Mouse (Mus musculus): ENCODE measurements around the gene Trim15. TPM values are rescaled to one million over a fixed set of nuclear protein-coding genes. Genes with fewer than 3 reads are reported as not detected.

The Trim15 gene
- polyA plus RNA-seq (2015; fragmentation: Nextera tagmentation; extraction: Ambion mirVana) = 0.14 TPM in 1 of 2 replicates, not detected in the other

DNA sequence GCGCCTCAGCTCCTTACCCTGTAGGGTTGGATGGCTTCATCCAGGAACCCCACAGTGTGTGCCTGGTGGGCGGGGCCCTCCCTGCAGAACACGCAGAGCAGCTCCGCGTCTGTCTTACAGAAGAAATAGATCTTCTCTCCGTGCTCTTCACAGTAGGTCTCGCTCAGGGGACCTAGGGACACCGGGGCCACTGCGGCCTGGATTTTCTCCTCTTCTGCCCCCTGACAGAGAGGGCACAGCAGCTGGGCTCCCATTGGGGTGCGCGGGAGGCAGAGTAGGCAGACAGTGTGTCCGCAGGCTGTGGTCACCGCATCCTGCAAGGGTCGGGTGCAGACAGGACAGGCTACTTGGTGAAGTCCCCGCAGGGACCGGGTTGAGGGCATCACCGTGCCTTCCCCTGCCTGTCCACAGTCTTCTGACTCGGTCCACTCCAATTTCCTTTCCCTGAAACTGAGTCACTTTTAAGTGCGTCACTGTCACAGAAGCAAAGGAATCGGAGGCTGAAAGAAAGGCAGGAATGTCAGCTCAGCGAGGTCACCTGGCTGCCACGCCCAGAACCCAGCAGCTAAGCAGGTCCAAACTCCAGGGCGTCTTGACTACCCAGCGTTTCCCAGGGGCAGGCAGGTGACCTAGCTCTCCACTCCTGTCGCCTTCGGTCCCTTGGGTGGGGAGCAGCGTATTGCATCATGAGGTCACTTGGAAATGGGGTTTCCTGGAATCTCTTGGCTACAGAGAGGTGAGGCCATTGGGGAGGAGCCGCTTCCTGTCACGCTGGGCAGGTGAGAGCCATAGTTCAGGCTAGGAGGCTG, at the start of gene Trim15:
Gene Trim15, minus strand, starts transcription at position 492 of the 809 bp plus-strand sequence.
- no peaks in the 10 kb centered on the region for H3K9me3 ChIP-seq (ENCODE audit: control insufficient read depth, low read length)
- no peak; the same call in 1 of the 2 replicates for ATAC-seq (ENCODE audit: low read depth)
- 0 out of 2 replicates have a peak, but pooled peaks cover 2% of the 10 kb centered on the region for H3K4me1 ChIP-seq (replicated peaks; ENCODE audit: control insufficient read depth, insufficient read depth, low read length)
- no peaks in the 10 kb centered on the region for H3K36me3 ChIP-seq (ENCODE audit: control insufficient read depth, insufficient read depth, low read length)
- 8% methylated on average over 29 of the region's 29 CpGs for WGBS
- peak within 1 kb of the TSS; percentile 43 for H3K4me2 ChIP-seq (ENCODE audit: low read depth, low read length)
- H3K9ac ChIP-seq (ENCODE audit: low read length) = no peak within 1 kb of the TSS
- H3K4me3 ChIP-seq (ENCODE audit: low read length) = peak within 1 kb of the TSS; percentile 9
- H3K27ac ChIP-seq (ENCODE audit: low read length) = no peak within 1 kb of the TSS
- peaks cover 26% of the 10 kb centered on the region for H3K27me3 ChIP-seq (ENCODE audit: control insufficient read depth, insufficient read depth, low read depth, low read length)

DNA sequence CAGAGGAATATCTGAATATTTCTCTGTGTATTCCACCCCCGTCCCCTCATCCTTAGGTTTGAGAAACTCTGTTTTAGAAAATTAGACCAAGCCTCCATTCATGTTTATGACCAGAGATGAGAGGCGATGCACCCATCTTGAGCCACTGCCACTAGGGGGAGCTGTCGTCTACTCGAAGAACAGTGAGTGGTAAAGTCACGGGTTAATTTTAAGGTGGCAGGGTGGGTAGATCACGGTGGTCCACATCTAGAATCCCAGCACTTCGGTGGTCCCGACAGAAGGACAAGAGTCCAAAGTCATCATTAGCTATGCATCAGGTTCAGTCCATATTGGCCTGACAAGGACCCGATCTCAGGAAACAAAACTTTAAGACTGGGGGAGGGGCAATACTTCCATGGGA, 48.1 kb upstream of the Trim15 start:
- Histone ChIP-seq H3K4me3 (ENCODE audit: low read length) (no peak overlapping the region), H3K36me3 (ENCODE audit: control insufficient read depth, insufficient read depth, low read length) (no peaks in the 10 kb centered on the region), H3K27me3 (ENCODE audit: control insufficient read depth, insufficient read depth, low read depth, low read length) (no peaks in the 10 kb centered on the region; the same call in 1 of the 2 replicates), H3K9me3 (ENCODE audit: control insufficient read depth, low read length) (no peaks in the 10 kb centered on the region), H3K4me1 (replicated peaks; ENCODE audit: control insufficient read depth, insufficient read depth, low read length) (no peaks in the 10 kb centered on the region), H3K27ac (ENCODE audit: low read length) (no peak overlapping the region), H3K4me2 (ENCODE audit: low read depth, low read length) (no peak overlapping the region), H3K9ac (ENCODE audit: low read length) (no peak overlapping the region)
- ATAC-seq (ENCODE audit: low read depth) = 0 out of 2 replicates have a peak, but pooled peaks have one; percentile 26
- 13% methylated on average over 9 of the region's 9 CpGs for WGBS

DNA sequence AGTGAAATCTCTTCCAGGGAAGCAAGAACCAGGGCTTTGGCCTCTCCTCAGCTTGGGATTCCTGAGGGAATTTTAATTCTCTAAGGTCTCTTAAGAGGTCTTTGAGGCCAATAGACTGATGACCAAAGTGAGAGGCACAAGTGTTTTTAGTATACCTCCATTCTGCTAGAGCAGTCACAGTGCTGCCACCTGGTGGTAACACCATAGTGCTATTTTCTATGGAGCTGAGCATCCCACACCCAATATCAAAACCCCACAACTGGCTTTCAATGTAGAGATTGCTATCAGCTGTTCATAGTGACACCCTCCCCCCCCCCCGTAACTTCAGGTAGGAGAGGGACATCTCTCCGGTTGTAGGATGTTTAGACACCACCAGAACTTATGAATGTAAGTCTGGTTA, 47.1 kb upstream of the Trim15 start:
- Histone ChIP-seq H3K4me2 (ENCODE audit: low read depth, low read length) (no peak overlapping the region), H3K4me1 (replicated peaks; ENCODE audit: control insufficient read depth, insufficient read depth, low read length) (no peaks in the 10 kb centered on the region), H3K36me3 (ENCODE audit: control insufficient read depth, insufficient read depth, low read length) (no peaks in the 10 kb centered on the region), H3K27me3 (ENCODE audit: control insufficient read depth, insufficient read depth, low read depth, low read length) (no peaks in the 10 kb centered on the region; the same call in none of the 2 replicates), H3K9ac (ENCODE audit: low read length) (no peak overlapping the region), H3K4me3 (ENCODE audit: low read length) (no peak overlapping the region), H3K9me3 (ENCODE audit: control insufficient read depth, low read length) (no peaks in the 10 kb centered on the region), H3K27ac (ENCODE audit: low read length) (no peak overlapping the region)
- 15% methylated on average over 2 of the region's 2 CpGs for WGBS
- no peak for ATAC-seq (ENCODE audit: low read depth)

DNA sequence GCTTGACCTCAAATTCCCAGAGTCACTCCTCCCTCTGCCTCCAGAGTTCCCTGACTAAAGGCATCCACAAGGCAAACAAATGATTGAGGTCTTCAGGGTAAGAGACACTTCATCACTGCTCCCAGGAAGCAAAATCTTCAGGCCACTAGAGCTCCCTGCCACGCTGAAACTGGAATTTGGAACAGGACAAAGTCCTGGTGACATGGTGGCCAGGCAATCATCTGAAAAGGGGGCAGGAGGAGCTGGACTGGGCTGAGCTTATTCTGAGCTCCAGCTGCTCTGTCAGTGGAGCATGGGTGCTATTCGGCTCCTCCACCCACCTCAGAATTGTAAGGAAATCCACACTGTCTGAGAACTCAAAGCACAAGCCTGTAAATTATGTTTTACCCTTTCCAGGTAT, 45.0 kb upstream of the Trim15 start:
- H3K27me3 ChIP-seq (ENCODE audit: control insufficient read depth, insufficient read depth, low read depth, low read length) = no peaks in the 10 kb centered on the region; the same call in none of the 2 replicates
- 57% methylated on average over 2 of the region's 2 CpGs for WGBS
- ATAC-seq (ENCODE audit: low read depth) = no peak
- no peaks in the 10 kb centered on the region for H3K4me1 ChIP-seq (replicated peaks; ENCODE audit: control insufficient read depth, insufficient read depth, low read length)
- H3K9me3 ChIP-seq (ENCODE audit: control insufficient read depth, low read length) = no peaks in the 10 kb centered on the region
- no peak overlapping the region for H3K4me2 ChIP-seq (ENCODE audit: low read depth, low read length)
- H3K4me3 ChIP-seq (ENCODE audit: low read length) = no peak overlapping the region
- H3K36me3 ChIP-seq (ENCODE audit: control insufficient read depth, insufficient read depth, low read length) = no peaks in the 10 kb centered on the region
- H3K27ac ChIP-seq (ENCODE audit: low read length) = no peak overlapping the region
- H3K9ac ChIP-seq (ENCODE audit: low read length) = no peak overlapping the region

DNA sequence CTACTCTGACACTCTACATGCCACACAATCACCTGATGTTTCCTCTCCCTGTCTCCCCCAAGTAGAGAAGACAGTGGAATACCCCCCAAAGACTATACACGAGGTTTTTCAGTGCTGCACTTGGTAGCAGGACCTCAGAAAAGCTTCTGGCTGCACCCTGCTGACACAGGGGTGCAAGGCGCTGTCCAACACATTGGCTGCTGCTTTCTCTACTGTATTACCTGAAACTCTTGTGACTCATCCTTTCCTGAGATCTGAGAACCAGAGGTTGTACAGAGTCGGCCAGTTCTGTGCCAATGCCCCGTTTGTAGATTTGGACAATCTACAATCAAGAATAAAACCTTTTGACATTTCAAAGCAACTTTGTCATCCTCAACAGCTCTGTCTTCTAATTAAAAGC, 42.8 kb upstream of the Trim15 start:
- Histone ChIP-seq H3K36me3 (ENCODE audit: control insufficient read depth, insufficient read depth, low read length) (no peaks in the 10 kb centered on the region), H3K27me3 (ENCODE audit: control insufficient read depth, insufficient read depth, low read depth, low read length) (no peaks in the 10 kb centered on the region; the same call in 1 of the 2 replicates), H3K9ac (ENCODE audit: low read length) (no peak overlapping the region), H3K9me3 (ENCODE audit: control insufficient read depth, low read length) (no peaks in the 10 kb centered on the region), H3K27ac (ENCODE audit: low read length) (no peak overlapping the region), H3K4me2 (ENCODE audit: low read depth, low read length) (no peak overlapping the region), H3K4me3 (ENCODE audit: low read length) (no peak overlapping the region), H3K4me1 (replicated peaks; ENCODE audit: control insufficient read depth, insufficient read depth, low read length) (no peaks in the 10 kb centered on the region)
- no peak for ATAC-seq (ENCODE audit: low read depth)
- WGBS = 46% methylated on average over 4 of the region's 4 CpGs

DNA sequence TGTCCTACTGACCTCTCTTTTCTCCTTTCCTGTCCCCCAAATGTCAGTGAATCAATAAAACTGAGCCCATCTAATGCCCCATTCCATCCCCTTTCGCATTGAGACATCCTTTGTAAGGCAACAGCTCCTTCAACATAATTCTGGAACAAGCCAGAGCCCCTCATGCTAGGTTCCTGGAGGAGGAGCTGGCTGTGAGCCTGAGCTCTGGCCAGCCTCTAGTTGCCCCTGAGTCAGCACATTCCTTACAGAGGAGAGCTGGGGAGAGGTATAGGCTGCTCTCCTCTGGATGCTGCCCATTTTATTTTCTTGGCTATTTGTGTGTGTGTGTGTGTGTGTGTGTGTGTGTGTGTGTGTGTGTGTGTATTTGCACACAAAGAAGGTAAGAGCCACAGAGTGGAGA, 41.2 kb upstream of the Trim15 start:
- peak; percentile 66; the same call in 1 of the 2 replicates for ATAC-seq (ENCODE audit: low read depth)
- Histone ChIP-seq H3K4me2 (ENCODE audit: low read depth, low read length) (no peak overlapping the region), H3K4me3 (ENCODE audit: low read length) (no peak overlapping the region), H3K9ac (ENCODE audit: low read length) (no peak overlapping the region), H3K27ac (ENCODE audit: low read length) (no peak overlapping the region), H3K27me3 (ENCODE audit: control insufficient read depth, insufficient read depth, low read depth, low read length) (no peaks in the 10 kb centered on the region; the same call in 1 of the 2 replicates), H3K4me1 (replicated peaks; ENCODE audit: control insufficient read depth, insufficient read depth, low read length) (no peaks in the 10 kb centered on the region), H3K9me3 (ENCODE audit: control insufficient read depth, low read length) (no peaks in the 10 kb centered on the region), H3K36me3 (ENCODE audit: control insufficient read depth, insufficient read depth, low read length) (no peaks in the 10 kb centered on the region)
- 50% methylated on average over 1 of the region's 1 CpGs for WGBS

DNA sequence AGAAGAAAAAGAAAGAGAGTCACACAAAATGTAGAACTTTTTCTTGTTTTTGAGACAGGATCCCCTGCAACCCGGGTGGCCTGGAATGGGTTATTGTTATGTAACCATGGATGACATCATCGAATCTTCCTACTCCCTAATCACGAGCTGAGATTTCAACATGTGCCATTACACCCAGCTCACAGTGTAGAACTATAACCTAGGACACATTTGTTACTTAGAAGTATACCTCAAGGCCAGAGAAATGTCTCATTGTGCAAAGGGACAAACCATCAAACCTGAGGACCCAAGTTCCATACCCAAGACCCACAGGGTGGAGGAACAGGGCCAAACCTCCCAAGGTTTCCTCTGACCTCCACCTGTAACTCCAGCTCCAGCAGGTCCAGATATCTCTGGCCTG, 36.6 kb upstream of the Trim15 start:
- Histone ChIP-seq H3K9me3 (ENCODE audit: control insufficient read depth, low read length) (no peaks in the 10 kb centered on the region), H3K27ac (ENCODE audit: low read length) (no peak overlapping the region), H3K4me1 (replicated peaks; ENCODE audit: control insufficient read depth, insufficient read depth, low read length) (no peaks in the 10 kb centered on the region), H3K27me3 (ENCODE audit: control insufficient read depth, insufficient read depth, low read depth, low read length) (no peaks in the 10 kb centered on the region), H3K4me3 (ENCODE audit: low read length) (no peak overlapping the region), H3K9ac (ENCODE audit: low read length) (no peak overlapping the region), H3K36me3 (ENCODE audit: control insufficient read depth, insufficient read depth, low read length) (no peaks in the 10 kb centered on the region), H3K4me2 (ENCODE audit: low read depth, low read length) (no peak overlapping the region)
- WGBS = 58% methylated on average over 3 of the region's 3 CpGs
- ATAC-seq (ENCODE audit: low read depth) = no peak

DNA sequence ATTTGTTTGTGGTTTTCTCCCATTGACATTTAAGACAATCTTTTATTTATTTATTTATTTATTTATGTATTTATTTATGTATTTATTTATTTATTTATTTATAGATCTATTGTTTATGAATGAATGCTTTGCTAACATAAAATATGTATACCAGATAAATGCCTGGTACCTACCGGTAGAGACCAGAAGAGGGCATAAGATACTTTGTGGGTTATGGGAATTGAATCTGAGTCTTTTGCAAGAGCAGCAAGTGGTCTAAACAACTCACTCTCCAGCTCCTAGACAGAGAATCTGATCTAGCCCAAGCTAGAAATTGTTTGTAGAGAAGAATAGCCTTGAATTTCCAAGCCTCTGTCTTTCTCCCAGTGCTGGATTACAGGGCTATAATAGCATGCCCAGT, 33.7 kb upstream of the Trim15 start:
- Histone ChIP-seq H3K27me3 (ENCODE audit: control insufficient read depth, insufficient read depth, low read depth, low read length) (no peaks in the 10 kb centered on the region), H3K4me2 (ENCODE audit: low read depth, low read length) (no peak overlapping the region), H3K9ac (ENCODE audit: low read length) (no peak overlapping the region), H3K4me3 (ENCODE audit: low read length) (no peak overlapping the region), H3K36me3 (ENCODE audit: control insufficient read depth, insufficient read depth, low read length) (no peaks in the 10 kb centered on the region), H3K27ac (ENCODE audit: low read length) (no peak overlapping the region), H3K9me3 (ENCODE audit: control insufficient read depth, low read length) (no peaks in the 10 kb centered on the region), H3K4me1 (replicated peaks; ENCODE audit: control insufficient read depth, insufficient read depth, low read length) (no peaks in the 10 kb centered on the region)
- ATAC-seq (ENCODE audit: low read depth) = no peak
- WGBS = 18% methylated on average over 1 of the region's 1 CpGs

DNA sequence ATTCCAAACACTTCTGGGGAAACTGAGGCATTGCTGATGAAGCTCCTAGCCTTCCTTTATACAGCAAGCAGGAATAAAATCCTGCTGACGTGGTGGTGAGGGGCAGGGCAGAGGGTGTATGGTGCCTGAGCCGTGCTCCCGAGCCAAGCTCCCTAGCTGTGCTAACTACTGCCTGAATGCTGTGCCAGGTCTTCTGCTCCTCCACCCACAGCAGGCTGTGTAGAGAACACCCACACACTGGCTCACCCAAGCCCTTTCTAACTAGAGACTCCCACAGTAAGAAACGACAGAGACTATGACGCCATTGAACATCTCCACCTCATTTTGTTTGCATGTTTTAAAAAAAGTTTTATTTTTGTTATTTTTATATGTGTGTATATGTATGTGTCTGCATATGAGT, 33.0 kb upstream of the Trim15 start:
- H3K4me3 ChIP-seq (ENCODE audit: low read length) = no peak overlapping the region
- ATAC-seq (ENCODE audit: low read depth) = no peak
- 72% methylated on average over 5 of the region's 5 CpGs for WGBS
- H3K36me3 ChIP-seq (ENCODE audit: control insufficient read depth, insufficient read depth, low read length) = no peaks in the 10 kb centered on the region
- no peaks in the 10 kb centered on the region for H3K27me3 ChIP-seq (ENCODE audit: control insufficient read depth, insufficient read depth, low read depth, low read length)
- no peak overlapping the region for H3K4me2 ChIP-seq (ENCODE audit: low read depth, low read length)
- H3K9me3 ChIP-seq (ENCODE audit: control insufficient read depth, low read length) = no peaks in the 10 kb centered on the region
- no peaks in the 10 kb centered on the region for H3K4me1 ChIP-seq (replicated peaks; ENCODE audit: control insufficient read depth, insufficient read depth, low read length)
- H3K9ac ChIP-seq (ENCODE audit: low read length) = no peak overlapping the region
- no peak overlapping the region for H3K27ac ChIP-seq (ENCODE audit: low read length)
